Mouse (Mus musculus) intestine, embryonic 16.5 days (tissue): ENCODE measurements at regions not wholly inside any gene's neighbourhood (a gene's known extent, or its start where the extent isn't known, plus 50 kb on each side); places are given as distances from the start of the nearest gene placed in this dataset.

Experiments used
- ATAC-seq: fragments of 200-750 bp; cut with Nextera tagmentation; 2 replicates; pipeline ENCODE4 v1.8.0; 2017; ENCODE audit warnings: moderate TSS enrichment, moderate library complexity
- H3K27ac ChIP-seq: fragments of 300-500 bp; sonication (generic); 2 replicates; pipeline ENCODE4 v1.5.1; 2014; ENCODE audit warnings: mild to moderate bottlenecking, low read length
- H3K27me3 ChIP-seq: fragments of 300-500 bp; sonication (generic); replicated peaks from 2 replicates; pipeline ENCODE4 v1.6.1; 2014; ENCODE audit warnings: low read length, control low read depth, mixed read lengths; ENCODE audit not compliant: control insufficient read depth, insufficient read depth
- H3K36me3 ChIP-seq: fragments of 300-500 bp; sonication (generic); 2 replicates; pipeline ENCODE4 v1.6.1; 2014; ENCODE audit warnings: low read length, control low read depth; ENCODE audit not compliant: control insufficient read depth, insufficient read depth
- H3K4me1 ChIP-seq: fragments of 300-500 bp; sonication (generic); 2 replicates; pipeline ENCODE4 v1.6.1; 2014; ENCODE audit warnings: low read length, control low read depth, mixed read lengths; ENCODE audit not compliant: control insufficient read depth, insufficient read depth
- H3K4me2 ChIP-seq: fragments of 300-500 bp; sonication (generic); 2 replicates; pipeline ENCODE4 v1.6.1; 2014; ENCODE audit warnings: low read depth, low read length, control low read depth
- H3K4me3 ChIP-seq: fragments of 300-500 bp; sonication (generic); 2 replicates; pipeline ENCODE4 v1.5.1; 2014; ENCODE audit warnings: mild to moderate bottlenecking, low read length
- H3K9ac ChIP-seq: fragments of 300-500 bp; sonication (generic); 2 replicates; pipeline ENCODE4 v1.6.1; 2014; ENCODE audit warnings: low read depth, low read length
- H3K9me3 ChIP-seq: fragments of 300-500 bp; sonication (generic); 2 replicates; pipeline ENCODE4 v1.6.1; 2016; ENCODE audit warnings: low read length, control low read depth; ENCODE audit not compliant: control insufficient read depth
- WGBS: fragments of 180-500 bp; shearing (Covaris S2); extraction: QIAGEN DNeasy Blood & Tissue Kit; methylation state at CpG from one replicate; pipeline ENCODE4 v1.1.7; 2014; 5-methylcytosine and 5-hydroxymethylcytosine counted together

GRCm38 (mm10) chrX:11952193-11952592 lies 208.0 kb downstream of the Bcor start:
- Histone ChIP-seq H3K36me3 (no peaks in the 10 kb centered on the region), H3K4me3 (no peak overlapping the region), H3K4me2 (no peak overlapping the region), H3K27ac (no peak overlapping the region), H3K27me3 (0 out of 2 replicates have a peak, but pooled peaks cover 3% of the 10 kb centered on the region), H3K9ac (no peak overlapping the region), H3K4me1 (no peaks in the 10 kb centered on the region), H3K9me3 (no peaks in the 10 kb centered on the region)
- WGBS, result 48% methylated on average over 2 of the region's 2 CpGs
- no peak for ATAC-seq

- Histone ChIP-seq H3K36me3 (no peaks in the 10 kb centered on the region), H3K27me3 (no peaks in the 10 kb centered on the region), H3K9ac (no peak overlapping the region), H3K27ac (no peak overlapping the region), H3K9me3 (no peaks in the 10 kb centered on the region), H3K4me3 (no peak overlapping the region), H3K4me1 (no peaks in the 10 kb centered on the region), H3K4me2 (no peak overlapping the region)
- ATAC-seq, result no peak
- WGBS, result 69% methylated on average over 3 of the region's 3 CpGs
Measured at GRCm38 (mm10) chrX:11956194-11956593, 204.0 kb downstream of the Bcor start.

- no peak overlapping the region for H3K9ac ChIP-seq
- no peak overlapping the region for H3K4me2 ChIP-seq
- WGBS, result 57% methylated on average over 6 of the region's 6 CpGs
- ATAC-seq, result no peak
- no peak overlapping the region for H3K4me3 ChIP-seq
- no peaks in the 10 kb centered on the region for H3K27me3 ChIP-seq
- no peaks in the 10 kb centered on the region for H3K9me3 ChIP-seq
- no peaks in the 10 kb centered on the region for H3K36me3 ChIP-seq
- no peak overlapping the region for H3K27ac ChIP-seq
- H3K4me1 ChIP-seq, result no peaks in the 10 kb centered on the region
Measured at GRCm38 (mm10) chrX:11957011-11957410, 203.1 kb downstream of the Bcor start.

GRCm38 (mm10) chrX:11959871-11960552 lies 200.1 kb downstream of the Bcor start:
- ATAC-seq, result no peak
- no peaks in the 10 kb centered on the region for H3K4me1 ChIP-seq
- H3K9me3 ChIP-seq, result no peaks in the 10 kb centered on the region
- no peak overlapping the region for H3K4me3 ChIP-seq
- H3K9ac ChIP-seq, result no peak overlapping the region
- H3K27me3 ChIP-seq, result no peaks in the 10 kb centered on the region
- H3K36me3 ChIP-seq, result no peaks in the 10 kb centered on the region
- H3K27ac ChIP-seq, result no peak overlapping the region
- WGBS, result 62% methylated on average over 8 of the region's 8 CpGs
- no peak overlapping the region for H3K4me2 ChIP-seq

GRCm38 (mm10) chrX:11961350-11961749 lies 198.8 kb downstream of the Bcor start:
- no peak overlapping the region for H3K4me2 ChIP-seq
- no peaks in the 10 kb centered on the region for H3K27me3 ChIP-seq
- no peaks in the 10 kb centered on the region for H3K4me1 ChIP-seq
- H3K9me3 ChIP-seq, result no peaks in the 10 kb centered on the region
- WGBS, result 33% methylated on average over 2 of the region's 2 CpGs
- H3K9ac ChIP-seq, result no peak overlapping the region
- no peak overlapping the region for H3K27ac ChIP-seq
- H3K36me3 ChIP-seq, result no peaks in the 10 kb centered on the region
- ATAC-seq, result no peak
- H3K4me3 ChIP-seq, result no peak overlapping the region

GRCm38 (mm10) chrX:11964428-11964827 lies 195.7 kb downstream of the Bcor start:
- no peaks in the 10 kb centered on the region for H3K4me1 ChIP-seq
- H3K4me3 ChIP-seq, result no peak overlapping the region
- no peak for ATAC-seq
- H3K9me3 ChIP-seq, result no peaks in the 10 kb centered on the region
- 79% methylated on average over 3 of the region's 3 CpGs for WGBS
- H3K36me3 ChIP-seq, result no peaks in the 10 kb centered on the region
- no peak overlapping the region for H3K9ac ChIP-seq
- no peak overlapping the region for H3K4me2 ChIP-seq
- no peak overlapping the region for H3K27ac ChIP-seq
- no peaks in the 10 kb centered on the region for H3K27me3 ChIP-seq

GRCm38 (mm10) chrX:11978679-11979078 lies 181.5 kb downstream of the Bcor start:
- H3K9me3 ChIP-seq, result no peaks in the 10 kb centered on the region
- H3K36me3 ChIP-seq, result no peaks in the 10 kb centered on the region
- H3K4me3 ChIP-seq, result no peak overlapping the region
- no peaks in the 10 kb centered on the region for H3K27me3 ChIP-seq
- H3K4me1 ChIP-seq, result no peaks in the 10 kb centered on the region
- WGBS, result 76% methylated on average over 4 of the region's 4 CpGs
- no peak for ATAC-seq
- no peak overlapping the region for H3K4me2 ChIP-seq
- H3K9ac ChIP-seq, result no peak overlapping the region
- H3K27ac ChIP-seq, result no peak overlapping the region

- Histone ChIP-seq H3K9me3 (no peaks in the 10 kb centered on the region), H3K36me3 (no peaks in the 10 kb centered on the region), H3K9ac (no peak overlapping the region), H3K4me3 (no peak overlapping the region), H3K27me3 (no peaks in the 10 kb centered on the region), H3K4me2 (no peak overlapping the region), H3K4me1 (no peaks in the 10 kb centered on the region), H3K27ac (no peak overlapping the region)
- WGBS, result 74% methylated on average over 1 of the region's 1 CpGs
- no peak for ATAC-seq
Measured at GRCm38 (mm10) chrX:11983276-11983675, 176.9 kb downstream of the Bcor start.
